Mouse (Mus musculus) right cerebral cortex, postnatal 4 days (tissue): Measurements from ENCODE around the gene CK137956.

ENCODE experiments used
- DNase-seq: peaks from one replicate; pipeline ENCODE4 v3.0.0-alpha.2; 2022

CK137956 gene

GRCm38 (mm10) chr4:127907151-127907550 is 63.6 kb downstream of the CK137956 start:
- DNase-seq: peak; percentile 20

GRCm38 (mm10) chr4:127903954-127904353 is 66.8 kb downstream of the CK137956 start:
- DNase-seq: no peak

- no peak for DNase-seq
Observed at GRCm38 (mm10) chr4:127900893-127901456, 69.8 kb downstream of the CK137956 start.

- DNase-seq: no peak
Observed at GRCm38 (mm10) chr4:127889071-127889470, 81.7 kb downstream of the CK137956 start.

GRCm38 (mm10) chr4:127878966-127879365 is 91.8 kb downstream of the CK137956 start:
- DNase-seq: no peak
